Mouse (Mus musculus): Measurements from ENCODE around the gene Tbcd.

DNA sequence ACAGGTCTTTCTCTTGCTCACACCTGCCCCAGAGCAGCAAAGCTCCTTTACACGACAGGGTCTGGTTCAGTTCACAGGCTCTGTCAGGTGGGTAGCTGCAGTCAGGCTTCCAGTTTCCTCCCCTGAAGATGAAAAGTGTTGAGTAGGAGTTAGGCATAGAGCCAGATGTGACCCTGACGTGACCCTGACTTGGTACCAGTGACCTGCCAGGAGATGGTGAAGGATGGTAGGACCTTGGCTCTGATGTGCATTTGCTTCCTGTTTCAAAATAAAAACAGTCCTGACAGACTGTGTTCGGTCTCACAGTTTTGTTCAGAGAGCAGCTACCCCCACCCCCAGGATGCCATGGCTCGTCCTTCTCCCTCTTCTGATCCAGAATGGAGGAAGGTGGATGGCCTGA, 90.7 kb downstream of the Tbcd start:
- TF ChIP-seq CTCF (conservative IDR thresholded peaks at IDR 0.05; ENCODE audit: low read length): no peak
- no peak for TF ChIP-seq POU5F1 (IDR thresholded peaks at IDR 0.05; ENCODE audit: borderline replicate concordance, low read length)
- TF ChIP-seq NANOG (IDR thresholded peaks at IDR 0.05; ENCODE audit: borderline replicate concordance, low read length): no peak
